Mouse (Mus musculus) MEL (cell line): ENCODE results near the gene Amt. TPM values are rescaled to one million over a fixed set of nuclear protein-coding genes. Genes with fewer than 3 reads are reported as not detected.

Experiments used
- DNase-seq: peaks from one replicate; pipeline ENCODE4 v3.0.0; 2011; ENCODE audit warnings: low read depth, low spot score
- H3K27ac ChIP-seq: 2 replicates; pipeline ENCODE4 v1.5.1; 2012; ENCODE audit warnings: low read depth, mild to moderate bottlenecking, control low read depth, low read length, moderate library complexity; ENCODE audit not compliant: control insufficient read depth
- H3K27me3 ChIP-seq, 2 experiments: fragments of 150-350 bp in 1 of 2; sonication (generic) in 1 of 2; 2 replicates each; pipeline ENCODE4 v1.6.1; 2012; ENCODE audit warnings: low read length in 2 of 2, mild to moderate bottlenecking in 2 of 2, improper control_type of control experiment in 1 of 2, moderate library complexity in 1 of 2; ENCODE audit not compliant: insufficient read depth in 2 of 2, control insufficient read depth in 1 of 2
- H3K36me3 ChIP-seq, 2 experiments: 2 replicates each; pipeline ENCODE4 v1.6.1; 2012 to 2014; ENCODE audit warnings: low read length in 2 of 2, improper control_type of control experiment in 1 of 2, inconsistent platforms in 1 of 2, mild to moderate bottlenecking in 1 of 2; ENCODE audit not compliant: insufficient read depth in 2 of 2, control insufficient read depth in 1 of 2
- H3K4me1 ChIP-seq, 2 experiments: fragments of 150-350 bp in 1 of 2; sonication (generic) in 1 of 2; 2 replicates each; pipeline ENCODE4 v1.6.1; 2012; ENCODE audit warnings: low read length in 2 of 2, improper control_type of control experiment in 1 of 2, mild to moderate bottlenecking in 1 of 2; ENCODE audit not compliant: insufficient read depth in 2 of 2, control insufficient read depth in 1 of 2
- H3K4me3 ChIP-seq, 2 experiments: fragments of 150-350 bp in 1 of 2; sonication (generic) in 1 of 2; 2 replicates each; pipeline ENCODE4 v1.5.1; 2012; ENCODE audit warnings: low read depth in 2 of 2, low read length in 2 of 2, mild to moderate bottlenecking in 2 of 2, moderate library complexity in 2 of 2, control low read depth in 1 of 2, improper control_type of control experiment in 1 of 2; ENCODE audit not compliant: control insufficient read depth in 1 of 2, insufficient read depth in 1 of 2
- H3K79me2 ChIP-seq: 2 replicates; pipeline ENCODE4 v1.6.1; 2012; ENCODE audit warnings: mild to moderate bottlenecking, low read length, moderate library complexity; ENCODE audit not compliant: control insufficient read depth, poor library complexity, insufficient read depth
- H3K9ac ChIP-seq: 2 replicates; pipeline ENCODE4 v1.6.1; 2012; ENCODE audit warnings: low read depth, mild to moderate bottlenecking, control low read depth, low read length, moderate library complexity; ENCODE audit not compliant: control insufficient read depth, poor library complexity, severe bottlenecking
- H3K9me3 ChIP-seq: fragments of 150-350 bp; sonication (generic); replicated peaks from 2 replicates; pipeline ENCODE4 v1.6.1; 2012; ENCODE audit warnings: mild to moderate bottlenecking, low read length, improper control_type of control experiment, moderate library complexity; ENCODE audit not compliant: insufficient read depth
- CHD1 ChIP-seq: IDR thresholded peaks from 2 replicates; pipeline ENCODE4 v1.6.1; 2012; ENCODE audit warnings: low read depth, mild to moderate bottlenecking, inconsistent platforms, low read length, improper control_type of control experiment
- CHD2 ChIP-seq: IDR thresholded peaks from 2 replicates; pipeline ENCODE4 v1.6.1; 2011; ENCODE audit warnings: low read length, improper control_type of control experiment
- CTCF ChIP-seq, 3 experiments: IDR thresholded peaks in 2 of 3; conservative IDR thresholded peaks in 1 of 3; 2 replicates each; pipeline ENCODE4 v1.5.1; 2011 to 2012; ENCODE audit warnings: low read length in 3 of 3, low read depth in 2 of 3, mild to moderate bottlenecking in 2 of 3, improper control_type of control experiment in 1 of 3, inconsistent platforms in 1 of 3, mixed read lengths in 1 of 3, moderate library complexity in 1 of 3; ENCODE audit not compliant: control insufficient read depth in 1 of 3, insufficient read depth in 1 of 3, poor library complexity in 1 of 3, severe bottlenecking in 1 of 3
- ELF1 ChIP-seq: IDR thresholded peaks from 2 replicates; pipeline ENCODE4 v1.6.1; 2014; ENCODE audit warnings: low read depth, mild to moderate bottlenecking, inconsistent platforms, low read length, improper control_type of control experiment, moderate library complexity
- EP300 ChIP-seq, 2 experiments: IDR thresholded peaks; 2 replicates each; pipeline ENCODE4 v1.6.1; 2011; ENCODE audit warnings: improper control_type of control experiment in 2 of 2, low read length in 2 of 2, low read depth in 1 of 2, mild to moderate bottlenecking in 1 of 2
- ETS1 ChIP-seq: IDR thresholded peaks from 2 replicates; pipeline ENCODE4 v1.6.1; 2012; ENCODE audit warnings: low read depth, mild to moderate bottlenecking, inconsistent platforms, low read length, improper control_type of control experiment, moderate library complexity
- GABPA ChIP-seq: IDR thresholded peaks from 2 replicates; pipeline ENCODE4 v1.6.1; 2012; ENCODE audit warnings: low read depth, mild to moderate bottlenecking, inconsistent platforms, low read length, improper control_type of control experiment, moderate library complexity
- GATA1 ChIP-seq: IDR thresholded peaks from 2 replicates; pipeline ENCODE4 v1.6.1; 2011; ENCODE audit warnings: low read depth, low read length, improper control_type of control experiment
- KAT2A ChIP-seq: conservative IDR thresholded peaks from 2 replicates; pipeline ENCODE4 v1.6.1; 2012; ENCODE audit warnings: low read depth, low read length, improper control_type of control experiment, inconsistent platforms
- MAFK ChIP-seq: IDR thresholded peaks from 2 replicates; pipeline ENCODE4 v1.6.1; 2011; ENCODE audit warnings: low read depth, mild to moderate bottlenecking, low read length, improper control_type of control experiment, borderline replicate concordance
- MAZ ChIP-seq: IDR thresholded peaks from 2 replicates; pipeline ENCODE4 v1.6.1; 2012; ENCODE audit warnings: low read depth, mild to moderate bottlenecking, inconsistent platforms, low read length, improper control_type of control experiment
- MXI1 ChIP-seq: IDR thresholded peaks from 2 replicates; pipeline ENCODE4 v1.6.1; 2011; ENCODE audit warnings: mild to moderate bottlenecking, low read depth, low read length, improper control_type of control experiment
- MYB ChIP-seq: IDR thresholded peaks from 2 replicates; pipeline ENCODE4 v1.6.1; 2011; ENCODE audit warnings: mild to moderate bottlenecking, low read depth, low read length, improper control_type of control experiment
- MYC ChIP-seq: IDR thresholded peaks from 2 replicates; pipeline ENCODE4 v1.6.1; 2011; ENCODE audit warnings: low read depth, mild to moderate bottlenecking, low read length, improper control_type of control experiment, moderate library complexity
- NELFE ChIP-seq: IDR thresholded peaks from 2 replicates; pipeline ENCODE4 v1.6.1; 2011; ENCODE audit warnings: low read depth, low read length, improper control_type of control experiment
- NRF1 ChIP-seq: IDR thresholded peaks from 2 replicates; pipeline ENCODE4 v1.6.1; 2014; ENCODE audit warnings: low read depth, mild to moderate bottlenecking, inconsistent platforms, low read length, improper control_type of control experiment, moderate library complexity; ENCODE audit not compliant: poor library complexity, insufficient read depth, severe bottlenecking
- POLR2A ChIP-seq, 2 experiments: IDR thresholded peaks; 2 replicates each; pipeline ENCODE4 v1.6.1; 2011 to 2012; ENCODE audit warnings: low read length in 2 of 2, mild to moderate bottlenecking in 2 of 2, control low read depth in 1 of 2, improper control_type of control experiment in 1 of 2, low read depth in 1 of 2, moderate library complexity in 1 of 2; ENCODE audit not compliant: control insufficient read depth in 1 of 2, insufficient read depth in 1 of 2, poor library complexity in 1 of 2
- POLR2AphosphoS5 ChIP-seq: IDR thresholded peaks from 2 replicates; pipeline ENCODE4 v1.6.1; 2012; ENCODE audit warnings: low read depth, borderline replicate concordance, mild to moderate bottlenecking, inconsistent platforms, low read length, moderate library complexity, mixed read lengths
- RAD21 ChIP-seq: IDR thresholded peaks from 2 replicates; pipeline ENCODE4 v1.6.1; 2011; ENCODE audit warnings: mild to moderate bottlenecking, low read depth, low read length, improper control_type of control experiment
- SIN3A ChIP-seq: IDR thresholded peaks from 2 replicates; pipeline ENCODE4 v1.6.1; 2012; ENCODE audit warnings: low read length, improper control_type of control experiment, inconsistent platforms
- TAL1 ChIP-seq: IDR thresholded peaks from 2 replicates; pipeline ENCODE4 v1.6.1; 2012; ENCODE audit warnings: mild to moderate bottlenecking, inconsistent platforms, low read length, moderate library complexity, mixed read lengths
- TBP ChIP-seq: IDR thresholded peaks from 2 replicates; pipeline ENCODE4 v1.8.0; 2011; ENCODE audit warnings: low read depth, low read length, improper control_type of control experiment
- TCF12 ChIP-seq: IDR thresholded peaks from 2 replicates; pipeline ENCODE4 v1.6.1; 2014; ENCODE audit warnings: low read depth, mild to moderate bottlenecking, inconsistent platforms, low read length, improper control_type of control experiment, moderate library complexity
- UBTF ChIP-seq: IDR thresholded peaks from 2 replicates; pipeline ENCODE4 v1.6.1; 2012; ENCODE audit warnings: low read depth, mild to moderate bottlenecking, inconsistent platforms, low read length, improper control_type of control experiment, moderate library complexity, borderline replicate concordance; ENCODE audit not compliant: insufficient read depth
- USF1 ChIP-seq: IDR thresholded peaks from 2 replicates; pipeline ENCODE4 v1.6.1; 2014; ENCODE audit warnings: low read depth, mild to moderate bottlenecking, inconsistent platforms, low read length, improper control_type of control experiment, moderate library complexity
- USF2 ChIP-seq, 2 experiments: IDR thresholded peaks; 2 replicates each; pipeline ENCODE4 v1.6.1; 2011 to 2012; ENCODE audit warnings: improper control_type of control experiment in 2 of 2, low read length in 2 of 2, borderline replicate concordance in 1 of 2, inconsistent platforms in 1 of 2, low read depth in 1 of 2, mild to moderate bottlenecking in 1 of 2; ENCODE audit not compliant: insufficient read depth in 1 of 2
- ZC3H11A ChIP-seq: IDR thresholded peaks from 2 replicates; pipeline ENCODE4 v1.6.1; 2012; ENCODE audit warnings: low read depth, mild to moderate bottlenecking, inconsistent platforms, low read length, improper control_type of control experiment
- ZKSCAN1 ChIP-seq: IDR thresholded peaks from 2 replicates; pipeline ENCODE4 v1.6.1; 2012; ENCODE audit warnings: low read depth, mild to moderate bottlenecking, inconsistent platforms, low read length, improper control_type of control experiment, moderate library complexity
- ZMIZ1 ChIP-seq: IDR thresholded peaks from 2 replicates; pipeline ENCODE4 v1.6.1; 2012; ENCODE audit warnings: low read depth, mild to moderate bottlenecking, inconsistent platforms, low read length, improper control_type of control experiment, moderate library complexity
- ZNF384 ChIP-seq: IDR thresholded peaks from 2 replicates; pipeline ENCODE4 v1.6.1; 2012; ENCODE audit warnings: low read depth, mild to moderate bottlenecking, inconsistent platforms, low read length, improper control_type of control experiment
- polyA plus RNA-seq, 2 experiments: library from polyadenylated mRNA; stranded (reverse) in 1 of 2; unstranded in 1 of 2; fragments of >175 nt in 1 of 2; fragments of >200 nt in 1 of 2; gene quantifications; 2 replicates each; pipeline versions ENCODE4 v1.2.1 to v1.2.4; 2012; ENCODE audit warnings: low replicate concordance in 2 of 2, low read depth in 1 of 2; ENCODE audit not compliant: insufficient read length in 2 of 2, insufficient read depth in 1 of 2, missing spikeins in 1 of 2
- total RNA-seq: library from RNA; depleted of rRNA; stranded (reverse); fragments of 300-350 nt; gene quantifications from 2 replicates; pipeline ENCODE4 v1.2.3, GENCODE M21; 2012

Amt gene
- total and polyA plus RNA-seq, 3 experiments, result 0.15 to 0.58 TPM; not detected in 1

DNA sequence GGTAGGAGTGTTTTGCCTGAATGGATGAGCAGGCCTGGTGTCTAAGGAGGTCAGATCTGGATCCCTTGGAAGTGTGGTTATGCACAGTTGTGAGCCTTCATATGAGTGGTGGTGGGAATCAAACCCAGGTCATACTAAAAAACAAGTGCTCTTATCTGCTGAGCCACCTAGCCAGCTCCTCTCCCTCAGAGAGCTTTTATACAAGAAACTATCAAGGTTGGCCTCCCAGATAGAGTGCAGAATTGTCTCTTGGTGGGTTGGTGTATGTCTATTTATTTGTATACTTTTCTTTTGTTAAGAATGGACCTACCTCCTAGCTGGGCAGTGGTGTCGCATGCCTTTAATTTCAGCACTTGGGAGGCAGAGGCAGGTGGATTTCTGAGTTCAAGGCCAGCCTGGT is 47.2 kb downstream of the Amt start (continued):
- TF ChIP-seq UBTF, result no peak
- TF ChIP-seq, all 39 proteins: peak for 7

DNA sequence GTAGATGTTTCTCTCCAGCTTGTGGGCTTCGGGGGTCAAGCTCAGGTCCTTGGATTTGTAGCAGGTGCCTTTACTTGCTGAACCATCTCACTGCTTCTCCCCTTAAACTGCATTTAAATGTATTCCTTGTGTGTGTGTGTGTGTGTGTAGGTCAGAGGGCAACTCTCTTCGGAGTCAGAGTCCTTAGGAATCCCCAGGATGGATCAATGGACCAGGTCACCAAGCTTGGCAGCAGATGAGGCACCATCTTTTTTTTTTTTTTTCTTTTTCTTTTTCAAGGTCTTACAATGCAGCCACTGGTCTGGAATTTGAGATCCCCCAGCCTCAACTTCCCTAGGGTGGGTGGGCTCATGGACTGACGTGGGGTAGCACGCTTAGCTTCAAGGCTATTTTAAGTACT is 47.8 kb downstream of the Amt start:
- TF ChIP-seq ZMIZ1 (no peak), UBTF (no peak), ZNF384 (peak; percentile 34; the same call in 1 of the 2 replicates)
- TF ChIP-seq, all 39 proteins: peak for 1
- Histone ChIP-seq H3K79me2 (peaks cover 35% of the 10 kb centered on the region), H3K4me3 (no peak overlapping the region), H3K27me3 (no peaks in the 10 kb centered on the region), H3K36me3 (peaks cover 0 to 48% of the 10 kb centered on the region in 2 experiments; a peak in 2 of 4 replicates), H3K9ac (peak overlapping the region; percentile 37), H3K9me3 (no peaks in the 10 kb centered on the region), H3K4me1 (peaks cover 21 to 50% of the 10 kb centered on the region in 2 experiments), H3K27ac (peak overlapping the region; percentile 98)
- DNase-seq, result no peak

DNA sequence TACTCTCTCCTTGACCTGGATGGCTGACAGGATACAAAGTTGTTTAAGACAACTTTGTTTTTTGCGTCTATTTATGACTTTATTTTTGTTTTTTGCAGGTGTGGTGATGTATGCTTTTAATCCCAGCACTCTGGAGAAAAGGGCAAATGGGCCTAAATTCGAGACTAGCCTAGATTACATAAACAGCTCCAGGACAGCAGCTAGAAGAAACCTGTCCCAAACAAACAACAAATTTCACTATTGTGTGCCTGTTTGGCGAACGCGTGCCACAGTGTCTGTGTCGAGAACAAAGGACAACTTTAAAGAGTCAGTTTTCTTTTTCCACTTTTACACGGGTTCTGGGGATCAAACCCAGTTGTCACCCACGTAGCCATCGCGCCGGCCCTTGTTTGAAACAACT is 50.4 kb downstream of the Amt start:
- H3K79me2 ChIP-seq, result peaks cover 30% of the 10 kb centered on the region
- H3K9ac ChIP-seq, result peak overlapping the region; percentile 91
- no peaks in the 10 kb centered on the region for H3K9me3 ChIP-seq
- DNase-seq, result no peak
- peaks cover 17 to 40% of the 10 kb centered on the region in 2 experiments for H3K4me1 ChIP-seq
- peak overlapping the region; percentile 92 for H3K27ac ChIP-seq
- no peaks in the 10 kb centered on the region for H3K27me3 ChIP-seq
- H3K4me3 ChIP-seq, result peak overlapping the region; percentile 94 to 95
- H3K36me3 ChIP-seq, result peaks cover 9 to 37% of the 10 kb centered on the region in 2 experiments
- TF ChIP-seq TAL1 (no peak), MYC (no peak), MAFK (no peak), ETS1 (no peak), ZKSCAN1 (no peak), ZC3H11A (no peak), SIN3A (peak; percentile 69), MXI1 (no peak), MYB (no peak), EP300 (IDR thresholded peaks at IDR 0.05; ENCODE audit: low read depth in 1 of 2, low read length in 2 of 2) (no peak), NELFE (no peak), ELF1 (no peak), POLR2A (IDR thresholded peaks at IDR 0.05; ENCODE audit: control insufficient read depth in 1 of 2, insufficient read depth in 1 of 2, low read depth in 1 of 2, low read length in 2 of 2, poor library complexity in 1 of 2) (no peak), TBP (no peak), UBTF (no peak), USF1 (no peak), GATA1 (no peak), CHD2 (no peak), TCF12 (peak; percentile 25; the same call in 1 of the 2 replicates), GABPA (no peak), POLR2AphosphoS5 (no peak), CTCF (IDR thresholded peaks at IDR 0.05 in 2 of 3, conservative IDR thresholded peaks at IDR 0.05 in 1 of 3; ENCODE audit: control insufficient read depth in 1 of 3, insufficient read depth in 1 of 3, low read depth in 2 of 3, low read length in 3 of 3, poor library complexity in 1 of 3, severe bottlenecking in 1 of 3) (no peak), CHD1 (peak; percentile 86; the same call in 1 of the 2 replicates), NRF1 (no peak), MAZ (no peak), KAT2A (no peak), RAD21 (no peak), USF2 (IDR thresholded peaks at IDR 0.05; ENCODE audit: borderline replicate concordance in 1 of 2, insufficient read depth in 1 of 2, low read depth in 1 of 2, low read length in 2 of 2) (no peak)
